Mouse (Mus musculus) hindbrain, embryonic 10.5 days (tissue): ENCODE results near the gene Atraid. TPM values are rescaled to one million over a fixed set of nuclear protein-coding genes. Genes with fewer than 3 reads are reported as not detected.
A peak's percentile ranks its signal among the peaks of the same experiment; 100 is the strongest.
"Not testable (repeated sequence)": the region's sequence is repeated elsewhere in the genome, so short reads cannot be mapped to it uniquely, and the experiment has no call there.

Experiments used
- DNase-seq: peaks from one replicate; pipeline ENCODE4 v3.0.0-alpha.2; 2017; ENCODE audit warnings: low spot score
- H3K27ac ChIP-seq: fragments of 300-500 bp; sonication (generic); 2 replicates; pipeline ENCODE4 v1.5.1; 2016; ENCODE audit warnings: mild to moderate bottlenecking, moderate library complexity
- H3K27me3 ChIP-seq: fragments of 300-500 bp; sonication (generic); 2 replicates; pipeline ENCODE4 v1.6.1; 2016; ENCODE audit warnings: mild to moderate bottlenecking; ENCODE audit not compliant: poor library complexity, insufficient read depth, severe bottlenecking
- H3K36me3 ChIP-seq: fragments of 300-500 bp; sonication (generic); 2 replicates; pipeline ENCODE4 v1.6.1; 2016; ENCODE audit warnings: mild to moderate bottlenecking, moderate library complexity
- H3K4me1 ChIP-seq: fragments of 300-500 bp; sonication (generic); replicated peaks from 2 replicates; pipeline ENCODE4 v1.6.1; 2016; ENCODE audit warnings: mild to moderate bottlenecking
- H3K4me3 ChIP-seq: fragments of 300-500 bp; sonication (generic); 2 replicates; pipeline ENCODE4 v1.5.1; 2016; ENCODE audit warnings: mild to moderate bottlenecking, moderate library complexity
- H3K9me3 ChIP-seq: fragments of 300-500 bp; sonication (generic); 2 replicates; pipeline ENCODE4 v1.6.1; 2016; ENCODE audit warnings: mild to moderate bottlenecking, moderate library complexity
- WGBS: fragments of 180-500 bp; shearing (Covaris S2); methylation state at CpG from one replicate; pipeline ENCODE4 v1.1.7; 2016; 5-methylcytosine and 5-hydroxymethylcytosine counted together
- polyA plus RNA-seq: library from polyadenylated mRNA; unstranded; fragments of >200 nt; fragmentation: Nextera tagmentation; extraction: Ambion mirVana; gene quantifications from 2 replicates; pipeline ENCODE4 v1.2.1, GENCODE M21; 2016

Atraid gene
- polyA plus RNA-seq = 86.2 and 110 TPM in 2 replicates

DNA sequence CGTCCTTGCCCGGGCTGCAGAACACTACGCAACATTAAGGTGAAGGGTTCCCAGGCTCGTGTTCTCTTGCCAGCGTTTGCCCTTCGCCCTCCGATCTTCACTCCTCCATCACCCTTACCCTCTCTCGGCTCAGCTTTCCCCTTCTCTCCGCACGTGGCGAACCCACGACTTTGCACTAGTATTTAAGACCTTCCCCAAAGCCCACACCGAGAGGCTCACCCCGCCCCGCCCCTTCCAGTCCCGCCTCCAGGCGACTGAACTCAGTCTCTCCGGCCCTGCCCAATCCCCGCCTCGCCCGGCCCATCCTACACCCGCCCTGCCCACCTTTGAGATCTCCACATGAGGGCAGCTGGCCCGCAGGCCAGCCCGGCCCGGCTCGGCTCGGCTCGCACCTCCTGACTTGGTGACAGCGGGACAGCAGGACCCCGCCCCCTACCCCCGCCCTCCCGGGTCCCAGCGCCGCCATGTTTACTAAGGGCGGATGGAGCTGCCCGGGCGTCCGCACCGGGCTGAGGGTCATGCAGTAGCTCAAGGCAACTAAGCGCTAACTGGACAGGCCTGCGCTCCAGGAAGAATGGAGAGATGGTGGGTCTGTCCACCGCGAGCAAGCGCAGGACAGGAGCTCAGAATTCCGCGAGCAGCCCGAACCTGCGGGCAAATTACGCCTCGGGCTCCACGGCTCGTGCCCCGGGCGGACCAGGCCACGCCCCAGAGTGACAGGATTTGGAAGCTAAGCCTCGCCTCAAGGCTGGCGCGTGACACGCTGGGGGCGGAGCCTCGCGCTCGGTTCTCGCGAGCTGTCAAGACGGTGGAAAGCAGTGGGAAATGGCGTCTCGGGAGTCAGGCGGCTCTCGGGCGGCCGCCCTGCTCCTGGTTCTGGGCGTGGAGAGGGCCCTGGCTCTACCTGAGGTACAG is at the start of gene Atraid:
Atraid (plus strand) TSS at position 465 of the 915 bp plus-strand sequence.
- no peaks in the 10 kb centered on the region for H3K27me3 ChIP-seq
- H3K4me1 ChIP-seq = peaks cover 7% of the 10 kb centered on the region
- H3K27ac ChIP-seq = peak within 1 kb of the TSS; percentile 91
- DNase-seq = peak; percentile 98
- no peaks in the 10 kb centered on the region for H3K9me3 ChIP-seq
- H3K4me3 ChIP-seq = peak within 1 kb of the TSS; percentile 65
- H3K36me3 ChIP-seq = peaks cover 18% of the 10 kb centered on the region
- WGBS = under 1% methylated on average over 73 of the region's 73 CpGs

- WGBS = 74% methylated on average over 5 of the region's 5 CpGs
Observed at GRCm38 (mm10) chr5:30999324-30999723, 48.8 kb upstream of the Atraid start.

GRCm38 (mm10) chr5:31000122-31000521 is 48.0 kb upstream of the Atraid start:
- no peak for DNase-seq
- WGBS = 80% methylated on average over 7 of the region's 7 CpGs
- Histone ChIP-seq H3K9me3 (no peaks in the 10 kb centered on the region), H3K36me3 (no peaks in the 10 kb centered on the region), H3K27ac (no peak overlapping the region), H3K4me1 (peaks cover 6% of the 10 kb centered on the region; the same call in 1 of the 2 replicates), H3K4me3 (no peak overlapping the region), H3K27me3 (no peaks in the 10 kb centered on the region)

More at GRCm38 (mm10) chr5:30999324-30999723, 48.8 kb upstream of the Atraid start:
- Histone ChIP-seq H3K27ac (no peak overlapping the region), H3K4me1 (peaks cover 5% of the 10 kb centered on the region; the same call in 1 of the 2 replicates), H3K36me3 (no peaks in the 10 kb centered on the region), H3K9me3 (no peaks in the 10 kb centered on the region), H3K27me3 (no peaks in the 10 kb centered on the region), H3K4me3 (no peak overlapping the region)
- DNase-seq = no peak

GRCm38 (mm10) chr5:31000993-31001392 is 47.1 kb upstream of the Atraid start:
- whole genome bisulfite sequencing = 79% methylated on average over 2 of the region's 2 CpGs
- Histone ChIP-seq H3K27me3 (no peaks in the 10 kb centered on the region), H3K4me3 (no peak overlapping the region)

DNA sequence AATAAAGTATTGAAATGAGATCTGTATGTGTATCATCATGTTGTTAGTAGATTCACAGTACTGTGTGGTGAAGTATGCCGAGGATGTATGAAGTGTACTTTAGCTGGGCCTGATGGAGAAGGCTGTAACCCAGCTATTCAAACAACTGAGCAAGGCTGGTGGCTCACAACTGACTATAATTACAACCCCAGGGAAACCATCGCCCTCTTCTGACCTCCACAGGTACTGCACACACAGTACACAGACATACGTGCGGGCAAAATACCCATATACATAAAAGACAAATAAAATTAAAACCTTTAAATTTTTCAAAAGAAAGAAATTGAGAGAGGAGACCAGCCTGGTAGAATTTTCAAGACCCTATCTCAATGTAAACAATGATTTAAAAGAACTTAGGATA is 46.6 kb upstream of the Atraid start:
- Histone ChIP-seq H3K36me3 (no peaks in the 10 kb centered on the region), H3K4me3 (no peak overlapping the region), H3K27me3 (no peaks in the 10 kb centered on the region), H3K9me3 (no peaks in the 10 kb centered on the region), H3K4me1 (peaks cover 6% of the 10 kb centered on the region; the same call in 1 of the 2 replicates), H3K27ac (no peak overlapping the region)
- 80% methylated on average over 4 of the region's 4 CpGs for WGBS
- no peak for DNase-seq

More at GRCm38 (mm10) chr5:31000993-31001392, 47.1 kb upstream of the Atraid start:
- no peak for DNase-seq
- Histone ChIP-seq H3K36me3 (no peaks in the 10 kb centered on the region), H3K9me3 (no peaks in the 10 kb centered on the region), H3K27ac (no peak overlapping the region), H3K4me1 (peaks cover 6% of the 10 kb centered on the region; the same call in 1 of the 2 replicates)

DNA sequence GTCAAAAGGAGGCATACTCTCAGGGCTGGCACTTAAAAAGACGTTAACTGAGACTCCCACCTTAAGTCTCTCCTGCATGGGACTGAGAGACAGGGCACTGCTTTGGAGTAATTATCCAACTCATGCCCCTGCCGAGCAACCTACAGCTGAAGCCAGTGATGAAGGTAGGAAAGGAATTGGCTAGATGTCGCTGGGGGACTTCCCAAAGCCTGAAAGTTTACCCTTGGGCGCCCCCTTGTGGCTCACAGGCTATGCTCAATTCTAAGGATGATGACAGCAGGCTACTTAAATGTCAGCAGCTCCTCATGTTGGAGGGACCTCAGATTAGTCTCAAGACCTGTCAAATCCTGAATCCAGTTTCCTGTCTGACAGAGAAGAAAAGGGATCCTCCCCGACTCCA is 43.9 kb upstream of the Atraid start:
- peak; percentile 90 for DNase-seq
- 7% methylated on average over 5 of the region's 5 CpGs for WGBS
- H3K27ac ChIP-seq = no peak overlapping the region
- no peaks in the 10 kb centered on the region for H3K9me3 ChIP-seq
- H3K4me1 ChIP-seq = peaks cover 6% of the 10 kb centered on the region; the same call in 1 of the 2 replicates
- no peaks in the 10 kb centered on the region for H3K36me3 ChIP-seq
- H3K27me3 ChIP-seq = no peaks in the 10 kb centered on the region
- no peak overlapping the region for H3K4me3 ChIP-seq

DNA sequence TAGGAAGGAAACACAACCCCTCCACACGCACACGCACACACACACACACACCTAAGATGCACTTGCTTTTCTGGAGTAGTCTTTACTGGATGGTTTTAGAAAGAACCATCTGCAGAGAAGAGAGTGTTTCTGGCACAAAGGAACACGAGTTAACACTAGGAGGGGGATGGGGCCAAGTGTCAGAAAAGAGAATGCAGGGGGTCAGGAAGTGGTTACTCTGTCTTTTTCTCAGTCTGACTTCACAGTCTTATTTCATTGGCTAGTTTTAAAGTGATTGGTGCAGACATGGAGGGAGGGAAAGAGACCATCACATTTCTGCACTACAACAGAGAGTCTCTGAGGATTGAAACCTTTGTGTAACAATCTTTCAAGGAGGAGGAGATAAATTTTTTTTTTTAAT is 35.4 kb upstream of the Atraid start:
- DNase-seq = no peak
- Histone ChIP-seq H3K27ac (no peak overlapping the region), H3K36me3 (no peaks in the 10 kb centered on the region), H3K4me3 (no peak overlapping the region), H3K27me3 (no peaks in the 10 kb centered on the region), H3K9me3 (no peaks in the 10 kb centered on the region), H3K4me1 (no peaks in the 10 kb centered on the region)
- WGBS = 71% methylated on average over 3 of the region's 3 CpGs

DNA sequence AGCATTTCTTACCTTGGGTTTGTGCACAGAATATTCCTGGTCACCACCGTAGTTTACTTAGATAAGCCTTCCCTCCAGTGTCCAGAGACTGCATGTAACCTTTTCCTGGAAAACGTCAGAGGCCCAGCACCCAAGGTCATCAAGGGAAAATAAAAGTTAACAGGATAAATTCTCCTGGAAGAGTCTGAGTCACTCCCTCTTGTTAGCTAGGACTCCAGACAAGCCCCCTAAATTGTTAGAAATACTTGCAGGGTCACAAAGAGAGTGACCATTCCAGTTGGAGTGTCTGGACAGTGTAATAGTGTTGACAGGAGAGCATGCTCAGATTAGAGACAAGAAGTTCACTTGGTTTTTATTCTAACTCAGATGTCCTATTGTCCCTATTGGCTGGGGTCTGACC is 32.2 kb upstream of the Atraid start:
- no peak for DNase-seq
- no peaks in the 10 kb centered on the region for H3K9me3 ChIP-seq
- no peaks in the 10 kb centered on the region for H3K27me3 ChIP-seq
- H3K4me1 ChIP-seq = no peaks in the 10 kb centered on the region
- no peak overlapping the region for H3K27ac ChIP-seq
- no peaks in the 10 kb centered on the region for H3K36me3 ChIP-seq
- WGBS = 82% methylated on average over 2 of the region's 2 CpGs
- H3K4me3 ChIP-seq = no peak overlapping the region

- DNase-seq, H3K27me3 ChIP-seq, H3K36me3 ChIP-seq, H3K9me3 ChIP-seq, H3K27ac ChIP-seq, H3K4me1 ChIP-seq, H3K4me3 ChIP-seq: not testable (repeated sequence)
- WGBS = 86% methylated on average over 5 of the region's 5 CpGs
Observed at GRCm38 (mm10) chr5:31021790-31022189, 26.3 kb upstream of the Atraid start.

GRCm38 (mm10) chr5:31022690-31023089 is 25.4 kb upstream of the Atraid start:
- 58% methylated on average over 1 of the region's 1 CpGs for WGBS
- H3K4me3 ChIP-seq = no peak overlapping the region
- no peaks in the 10 kb centered on the region for H3K9me3 ChIP-seq
- no peaks in the 10 kb centered on the region for H3K36me3 ChIP-seq
- H3K27ac ChIP-seq = no peak overlapping the region
- peaks cover 8% of the 10 kb centered on the region; the same call in 1 of the 2 replicates for H3K4me1 ChIP-seq
- no peaks in the 10 kb centered on the region for H3K27me3 ChIP-seq
- no peak for DNase-seq

DNA sequence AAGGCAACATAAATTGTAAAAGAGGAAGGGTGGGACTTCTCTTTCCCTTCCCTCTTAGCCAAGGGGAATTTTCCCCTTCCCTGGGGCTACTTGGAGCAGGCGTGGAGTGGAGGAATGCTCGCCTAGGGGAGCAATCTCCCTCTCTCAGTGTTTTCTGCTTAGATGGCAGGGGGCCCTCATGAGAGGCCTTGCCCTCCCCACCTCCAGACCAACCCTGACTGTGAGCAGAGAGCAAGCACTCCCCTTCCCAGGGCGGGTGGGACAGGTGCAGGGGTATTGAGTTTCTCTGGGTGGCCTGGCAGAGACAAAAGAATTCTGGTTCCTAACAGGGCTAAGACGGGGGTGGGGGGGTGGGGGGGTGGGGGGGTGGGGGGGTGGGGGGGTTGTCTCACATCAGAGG is 24.9 kb upstream of the Atraid start:
- 7% methylated on average over 4 of the region's 4 CpGs for WGBS
- Histone ChIP-seq H3K9me3 (no peaks in the 10 kb centered on the region), H3K27me3 (no peaks in the 10 kb centered on the region), H3K4me3 (no peak overlapping the region), H3K36me3 (no peaks in the 10 kb centered on the region), H3K27ac (no peak overlapping the region), H3K4me1 (peaks cover 8% of the 10 kb centered on the region; the same call in 1 of the 2 replicates)
- DNase-seq = no peak

DNA sequence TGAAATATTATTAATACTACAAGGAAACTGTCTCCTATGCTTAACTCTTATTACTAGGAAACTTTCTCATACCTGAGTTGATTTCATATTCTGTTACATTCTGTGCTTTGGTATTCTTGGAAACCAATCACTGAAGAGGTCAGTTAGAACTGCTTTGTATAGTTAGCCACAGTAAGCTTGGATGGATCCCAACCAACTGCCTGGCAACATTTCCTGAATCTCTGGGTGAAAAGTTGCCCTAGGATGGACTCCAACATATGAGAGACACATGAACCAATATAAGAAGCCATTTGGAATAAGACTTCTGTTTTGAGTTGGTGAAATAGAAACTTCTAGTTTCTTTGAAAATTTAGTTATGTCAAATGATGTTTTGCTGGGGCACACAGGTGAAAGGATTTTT is 23.5 kb upstream of the Atraid start:
- H3K9me3 ChIP-seq = no peaks in the 10 kb centered on the region
- H3K27ac ChIP-seq = no peak overlapping the region
- no peak overlapping the region for H3K4me3 ChIP-seq
- H3K4me1 ChIP-seq = peaks cover 8% of the 10 kb centered on the region; the same call in 1 of the 2 replicates
- H3K36me3 ChIP-seq = no peaks in the 10 kb centered on the region
- DNase-seq = no peak
- no peaks in the 10 kb centered on the region for H3K27me3 ChIP-seq

DNA sequence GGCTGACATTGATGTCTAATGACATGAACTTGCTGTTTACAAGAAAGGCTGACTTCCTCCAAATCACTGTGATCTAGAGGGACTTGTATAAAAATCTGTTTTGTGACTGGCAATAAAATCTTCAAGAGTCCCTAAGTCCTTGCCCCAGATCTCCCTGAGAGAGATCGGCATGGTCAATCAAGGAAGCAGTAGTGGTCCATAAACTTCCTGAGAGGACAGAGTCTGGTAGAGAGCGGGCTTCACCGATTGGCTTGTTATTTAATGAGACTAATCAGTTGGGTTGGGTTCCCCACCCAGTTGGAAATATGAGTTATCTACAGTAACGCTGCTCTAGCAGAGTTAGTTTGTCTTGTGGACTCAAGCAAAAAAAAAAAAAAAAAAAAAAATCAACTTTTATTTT is 17.2 kb upstream of the Atraid start:
- Histone ChIP-seq H3K4me1 (no peaks in the 10 kb centered on the region), H3K4me3 (no peak overlapping the region), H3K27me3 (no peaks in the 10 kb centered on the region), H3K27ac (no peak overlapping the region), H3K36me3 (no peaks in the 10 kb centered on the region), H3K9me3 (no peaks in the 10 kb centered on the region)
- WGBS = 93% methylated on average over 4 of the region's 4 CpGs
- DNase-seq = no peak
